Mouse (Mus musculus) liver, postnatal 0 days (tissue): ENCODE data around the gene Rnd2. TPM values are rescaled to one million over a fixed set of nuclear protein-coding genes. Genes with fewer than 3 reads are reported as not detected.
"Not testable (repeated sequence)": the region's sequence is repeated elsewhere in the genome, so short reads cannot be mapped to it uniquely, and the experiment has no call there.

Experiments used
- ATAC-seq: fragments of 200-750 bp; cut with Nextera tagmentation; 2 replicates; pipeline ENCODE4 v1.8.0; 2017; ENCODE audit warnings: mild to moderate bottlenecking, moderate library complexity
- DNase-seq: peaks from one replicate; pipeline ENCODE4 v3.0.0-alpha.2; 2016
- H3K27ac ChIP-seq: fragments of 300-500 bp; sonication (generic); 2 replicates; pipeline ENCODE4 v1.5.1; 2014; ENCODE audit warnings: antibody characterized with exemption, moderate library complexity, mild to moderate bottlenecking, low read depth
- H3K27me3 ChIP-seq: fragments of 300-500 bp; sonication (generic); 2 replicates; pipeline ENCODE4 v1.6.1; 2014; ENCODE audit warnings: low read length, control low read depth, mixed read lengths; ENCODE audit not compliant: insufficient read depth
- H3K36me3 ChIP-seq: fragments of 300-500 bp; sonication (generic); replicated peaks from 2 replicates; pipeline ENCODE4 v1.6.1; 2014; ENCODE audit warnings: mild to moderate bottlenecking, control low read depth, low read length, moderate library complexity, mixed read lengths; ENCODE audit not compliant: insufficient read depth
- H3K4me1 ChIP-seq: fragments of 300-500 bp; sonication (generic); 2 replicates; pipeline ENCODE4 v1.6.1; 2014; ENCODE audit warnings: antibody characterized with exemption, mild to moderate bottlenecking, control low read depth; ENCODE audit not compliant: insufficient read depth
- H3K4me2 ChIP-seq: fragments of 300-500 bp; sonication (generic); 2 replicates; pipeline ENCODE4 v1.6.1; 2014; ENCODE audit warnings: low read depth, mild to moderate bottlenecking, low read length, moderate library complexity, mixed read lengths
- H3K4me3 ChIP-seq: fragments of 300-500 bp; sonication (generic); 2 replicates; pipeline ENCODE4 v1.5.1; 2014; ENCODE audit warnings: low read depth, low read length
- H3K9ac ChIP-seq: fragments of 300-500 bp; sonication (generic); replicated peaks from 2 replicates; pipeline ENCODE4 v1.6.1; 2014; ENCODE audit warnings: mild to moderate bottlenecking, moderate library complexity
- H3K9me3 ChIP-seq: fragments of 300-500 bp; sonication (generic); 2 replicates; pipeline ENCODE4 v1.6.1; 2016; ENCODE audit warnings: mild to moderate bottlenecking, control low read depth, low read length, mixed read lengths
- CTCF ChIP-seq: sonication (generic); IDR thresholded peaks from 2 replicates; pipeline ENCODE4 v1.5.1; 2016; ENCODE audit warnings: antibody characterized with exemption, low read depth
- EP300 ChIP-seq: IDR thresholded peaks from 2 replicates; pipeline ENCODE4 v1.6.1; 2016; ENCODE audit warnings: antibody characterized with exemption, low read depth, mild to moderate bottlenecking
- WGBS: fragments of 180-500 bp; shearing (Covaris S2); extraction: QIAGEN DNeasy Blood & Tissue Kit; methylation state at CpG from one replicate; pipeline ENCODE4 v1.1.7; 2014; ENCODE audit not compliant: insufficient replicate concordance; 5-methylcytosine and 5-hydroxymethylcytosine counted together
- polyA plus RNA-seq: library from polyadenylated mRNA; unstranded; fragments of >200 nt; fragmentation: Nextera tagmentation; extraction: Ambion mirVana; gene quantifications from 2 replicates; pipeline ENCODE4 v1.2.1, GENCODE M21; 2015

The Rnd2 gene
- polyA plus RNA-seq, 1 experiment from 2014 or later = 2.0 TPM

DNA sequence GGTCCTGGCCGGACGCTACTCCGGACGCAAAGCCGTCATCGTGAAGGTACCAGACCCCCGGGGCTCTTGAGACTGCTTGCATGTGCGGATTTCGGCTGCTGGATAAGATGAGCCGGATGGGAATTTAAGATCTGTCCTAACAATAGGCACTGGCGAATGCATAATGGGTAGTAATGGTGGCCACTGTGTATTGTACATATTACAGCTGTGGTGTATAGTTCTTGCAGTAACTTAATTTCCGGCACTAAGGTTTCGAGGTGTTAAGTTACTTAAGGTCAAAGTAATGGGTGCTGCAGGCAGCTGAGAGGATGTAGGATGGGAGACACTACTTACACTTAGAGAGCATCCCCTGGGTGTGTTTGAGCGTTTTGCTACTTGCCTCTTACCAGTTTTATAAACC is 22.0 kb upstream of the Rnd2 start:
- peaks cover 19% of the 10 kb centered on the region for H3K4me1 ChIP-seq
- peak overlapping the region; percentile 84 for H3K27ac ChIP-seq
- WGBS = 2% methylated on average over 14 of the region's 14 CpGs
- H3K9ac ChIP-seq = peak overlapping the region; percentile 85
- H3K4me2 ChIP-seq = peak overlapping the region; percentile 83
- H3K27me3 ChIP-seq = no peaks in the 10 kb centered on the region
- no peaks in the 10 kb centered on the region for H3K9me3 ChIP-seq
- DNase-seq (no peak), ATAC-seq (peak; percentile 0; the same call in 1 of the 2 replicates)
- H3K36me3 ChIP-seq = peaks cover 20% of the 10 kb centered on the region
- TF ChIP-seq CTCF (no peak), EP300 (no peak)
- peak overlapping the region; percentile 67 for H3K4me3 ChIP-seq

DNA sequence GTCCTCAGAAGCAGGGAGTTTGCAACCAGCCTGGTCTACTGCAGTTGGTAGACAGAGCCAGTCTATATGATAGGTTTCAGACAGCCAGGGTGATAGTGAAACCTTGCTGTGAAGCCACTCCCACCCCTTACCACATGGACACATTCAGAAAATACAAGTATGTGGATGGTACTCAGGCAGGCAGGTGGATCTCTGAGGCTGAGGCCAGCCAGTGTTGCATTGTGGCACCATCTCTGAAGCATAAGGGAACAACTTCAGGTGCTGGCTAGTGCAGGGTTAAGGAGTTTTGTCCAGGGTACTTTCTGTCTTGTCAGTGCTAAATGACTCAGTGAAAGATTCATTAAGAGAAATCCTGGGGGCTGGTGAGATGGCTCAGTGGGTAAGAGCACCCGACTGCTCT is 18.5 kb upstream of the Rnd2 start:
- TF ChIP-seq EP300 (no peak), CTCF (no peak)
- WGBS = 73% methylated on average over 1 of the region's 1 CpGs

DNA sequence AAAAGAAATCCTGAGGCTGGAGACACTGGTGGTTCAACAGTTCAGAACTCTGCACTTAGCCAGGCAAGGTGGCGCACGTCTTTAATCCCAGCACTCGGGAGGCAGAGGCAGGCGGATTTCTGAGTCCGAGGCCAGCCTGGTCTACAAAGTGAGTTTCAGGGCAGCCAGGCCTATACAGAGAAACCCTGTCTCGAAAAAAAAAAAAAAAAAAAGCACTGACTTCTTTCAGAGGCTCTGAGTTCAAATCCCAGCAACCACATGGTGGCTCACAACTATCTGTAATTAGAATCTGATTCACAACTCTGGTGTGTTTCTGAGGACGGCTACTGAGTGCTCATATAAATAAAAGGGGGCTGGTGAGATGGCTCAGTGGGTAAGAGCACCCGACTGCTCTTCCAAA is 17.9 kb upstream of the Rnd2 start:
- H3K4me1 ChIP-seq = peaks cover 33% of the 10 kb centered on the region

More for the DNA sequence above, 18.5 kb upstream of the Rnd2 start:
- Histone ChIP-seq H3K4me1 (peaks cover 28% of the 10 kb centered on the region), H3K27ac (no peak overlapping the region), H3K27me3 (no peaks in the 10 kb centered on the region), H3K4me2 (no peak overlapping the region), H3K4me3 (no peak overlapping the region), H3K9me3 (no peaks in the 10 kb centered on the region), H3K9ac (no peak overlapping the region), H3K36me3 (peaks cover 22% of the 10 kb centered on the region)
- ATAC-seq = no peak
- no peak for DNase-seq

DNA sequence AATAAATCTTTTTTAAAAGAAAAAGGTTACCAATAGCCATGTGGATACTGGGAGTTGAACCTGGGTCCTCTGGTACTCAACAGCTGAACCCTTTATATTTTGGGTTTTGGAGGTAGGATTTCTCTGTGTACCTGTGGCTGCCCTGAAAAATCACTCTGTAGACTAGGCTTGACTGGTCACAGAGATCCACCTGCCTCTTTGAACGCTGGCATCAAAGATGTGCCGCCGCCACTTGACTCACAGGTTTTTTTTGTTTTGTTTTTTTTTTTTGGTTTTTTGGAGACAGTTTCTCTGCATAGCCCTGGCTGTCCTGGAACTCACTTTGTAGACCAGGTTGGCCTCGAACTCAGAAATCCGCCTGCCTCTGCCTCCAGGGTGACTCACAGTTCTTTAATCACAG is 17.0 kb upstream of the Rnd2 start:
- peak overlapping the region; percentile 79 for H3K4me2 ChIP-seq
- H3K9ac ChIP-seq = no peak overlapping the region
- ATAC-seq (no peak), DNase-seq (no peak)
- 84% methylated on average over 5 of the region's 5 CpGs for WGBS
- H3K4me3 ChIP-seq = peak overlapping the region; percentile 84
- H3K4me1 ChIP-seq = peaks cover 39% of the 10 kb centered on the region
- peak overlapping the region; percentile 94 for H3K27ac ChIP-seq
- TF ChIP-seq EP300 (no peak), CTCF (no peak)
- H3K27me3 ChIP-seq = no peaks in the 10 kb centered on the region
- peaks cover 22% of the 10 kb centered on the region for H3K36me3 ChIP-seq
- H3K9me3 ChIP-seq = no peaks in the 10 kb centered on the region

More for the DNA sequence above, 17.9 kb upstream of the Rnd2 start:
- not testable (repeated sequence) for ATAC-seq, H3K9me3 ChIP-seq, H3K9ac ChIP-seq, DNase-seq, H3K27ac ChIP-seq, H3K4me2 ChIP-seq, H3K4me3 ChIP-seq, H3K27me3 ChIP-seq
- WGBS = 86% methylated on average over 8 of the region's 8 CpGs
- H3K36me3 ChIP-seq = peaks cover 22% of the 10 kb centered on the region

DNA sequence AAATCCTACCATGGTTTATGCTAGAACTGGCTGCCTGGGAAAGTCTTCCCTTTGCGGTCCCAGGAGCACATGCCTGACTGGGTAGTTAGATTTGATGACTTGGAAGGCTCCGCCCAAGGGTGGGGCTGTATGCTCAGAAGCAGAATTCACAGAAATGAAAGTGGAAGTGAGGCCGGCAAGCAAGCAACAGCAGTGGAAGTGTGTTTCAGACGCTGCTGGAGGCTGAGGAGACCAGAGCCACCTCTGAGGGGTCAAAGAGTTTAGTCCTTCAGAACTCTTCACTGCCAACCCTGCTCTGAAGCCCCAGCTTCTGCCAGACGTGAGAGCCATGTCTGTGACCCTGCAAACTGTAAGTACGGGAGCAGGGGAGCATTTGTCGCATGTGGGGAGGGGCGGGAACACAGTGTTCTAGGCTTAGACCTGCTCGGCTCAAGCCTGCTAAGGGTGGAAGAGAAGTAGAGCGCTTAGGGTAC is 16.5 kb upstream of the Rnd2 start, which contains the start of gene Ifi35:
Gene Ifi35 (plus strand): TSS at position 134 of the 473 bp plus-strand sequence.
- Histone ChIP-seq H3K27ac (peak within 1 kb of the TSS; percentile 94), H3K9me3 (no peaks in the 10 kb centered on the region), H3K4me3 (peak within 1 kb of the TSS; percentile 84), H3K4me2 (peak within 1 kb of the TSS; percentile 79), H3K4me1 (peaks cover 37% of the 10 kb centered on the region), H3K36me3 (peaks cover 21% of the 10 kb centered on the region), H3K9ac (peak within 1 kb of the TSS; percentile 82), H3K27me3 (no peaks in the 10 kb centered on the region)
- DNase-seq (peak; percentile 88), ATAC-seq (peak; percentile 84)
- 2% methylated on average over 10 of the region's 10 CpGs for WGBS
- TF ChIP-seq EP300 (peak; percentile 61), CTCF (no peak)

DNA sequence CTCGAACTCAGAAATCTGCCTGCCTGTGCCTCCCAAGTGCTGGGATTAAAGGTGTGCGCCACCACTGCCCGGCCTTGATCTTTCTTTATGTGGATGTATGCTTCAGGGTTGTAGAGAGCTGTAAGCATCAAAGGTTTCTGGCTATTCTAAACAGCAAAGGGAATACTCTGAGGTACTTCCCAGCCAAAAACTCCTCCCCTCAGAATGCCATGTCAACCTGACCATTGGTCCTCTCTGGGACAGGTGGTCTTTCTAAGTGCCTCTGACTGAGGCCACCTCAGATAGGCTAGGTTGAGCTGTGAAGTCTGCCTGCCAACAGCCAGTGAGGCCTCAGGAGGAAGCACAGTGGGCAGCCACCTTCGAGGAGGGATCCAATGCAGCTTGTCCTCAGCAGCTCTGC is 15.9 kb upstream of the Rnd2 start:
- peaks cover 15% of the 10 kb centered on the region for H3K36me3 ChIP-seq
- peaks cover 31% of the 10 kb centered on the region for H3K4me1 ChIP-seq
- WGBS = 29% methylated on average over 4 of the region's 4 CpGs
- peak overlapping the region; percentile 82 for H3K9ac ChIP-seq
- DNase-seq (no peak), ATAC-seq (peak; percentile 59)
- H3K27me3 ChIP-seq = no peaks in the 10 kb centered on the region
- H3K9me3 ChIP-seq = no peaks in the 10 kb centered on the region
- peak overlapping the region; percentile 79 for H3K4me2 ChIP-seq
- H3K27ac ChIP-seq = peak overlapping the region; percentile 94
- H3K4me3 ChIP-seq = peak overlapping the region; percentile 84
- TF ChIP-seq CTCF = no peak
- TF ChIP-seq EP300 = no peak

DNA sequence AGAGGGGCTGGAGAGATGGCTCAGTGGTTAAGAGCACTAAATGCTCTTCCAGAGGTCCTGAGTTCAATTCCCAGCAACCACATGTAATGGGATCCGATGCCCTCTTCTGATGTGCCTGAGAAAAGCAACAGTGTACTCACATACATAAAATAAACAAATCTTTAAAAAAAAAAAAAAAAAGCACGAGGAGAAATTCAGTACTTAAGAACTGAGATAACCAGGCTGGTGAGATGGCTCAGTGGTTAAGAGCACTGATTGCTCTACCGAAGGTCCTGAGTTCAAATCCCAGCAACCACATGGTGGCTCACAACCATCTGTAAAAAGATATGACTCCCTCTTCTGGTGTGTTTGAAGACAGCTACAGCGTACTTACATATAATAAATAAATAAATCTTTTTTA is 15.2 kb upstream of the Rnd2 start:
- not testable (repeated sequence) for H3K27me3 ChIP-seq, H3K36me3 ChIP-seq, H3K9me3 ChIP-seq, ATAC-seq, DNase-seq
- peak overlapping the region; percentile 79 for H3K4me2 ChIP-seq
- peak overlapping the region; percentile 82 for H3K9ac ChIP-seq
- 69% methylated on average over 4 of the region's 4 CpGs for WGBS
- H3K4me1 ChIP-seq = peaks cover 31% of the 10 kb centered on the region
- peak overlapping the region; percentile 94; the same call in 1 of the 2 replicates for H3K27ac ChIP-seq
- peak overlapping the region; percentile 84 for H3K4me3 ChIP-seq
